Mouse (Mus musculus) cerebellum, adult 2 months (tissue): Measurements from ENCODE around the gene Rnase2b. TPM values are rescaled to one million over a fixed set of nuclear protein-coding genes. Genes with fewer than 3 reads are reported as not detected.

Experiments used
- DNase-seq, 2 experiments: peaks; one replicate each; pipeline ENCODE4 v3.0.0; 2021
- H3K27ac ChIP-seq: fragments of 200-500 bp; 2 replicates; pipeline ENCODE4 v1.5.1; 2012; ENCODE audit warnings: low read length, control low read depth, inconsistent platforms; ENCODE audit not compliant: insufficient read depth
- H3K27me3 ChIP-seq: fragments of 200-500 bp; 2 replicates; pipeline ENCODE4 v1.6.1; 2012; ENCODE audit warnings: inconsistent platforms, mild to moderate bottlenecking, low read length, moderate library complexity; ENCODE audit not compliant: control insufficient read depth, insufficient read depth
- H3K4me1 ChIP-seq: fragments of 200-500 bp; 2 replicates; pipeline ENCODE4 v1.6.1; 2011; ENCODE audit warnings: low read length; ENCODE audit not compliant: control insufficient read depth, insufficient read depth
- H3K4me3 ChIP-seq: fragments of 200-500 bp; replicated peaks from 2 replicates; pipeline ENCODE3; 2011; ENCODE audit warnings: mild to moderate bottlenecking, low read depth, low read length, control low read depth; ENCODE audit not compliant: insufficient read depth
- CTCF ChIP-seq: fragments of 200-500 bp; IDR thresholded peaks from 2 replicates; pipeline ENCODE4 v1.5.1; 2011; ENCODE audit warnings: low read depth, mild to moderate bottlenecking, control low read depth, low read length, moderate library complexity, borderline replicate concordance; ENCODE audit not compliant: insufficient read depth
- POLR2A ChIP-seq: fragments of 200-500 bp; IDR thresholded peaks from 2 replicates; pipeline ENCODE4 v1.6.1; 2011; ENCODE audit warnings: low read length, control low read depth, borderline replicate concordance; ENCODE audit not compliant: insufficient read depth
- WGBS: fragments of 180-500 bp; shearing (Covaris S2); methylation state at CpG from one replicate; pipeline ENCODE4 v1.1.7; 2018; 5-methylcytosine and 5-hydroxymethylcytosine counted together
- polyA plus RNA-seq: library from polyadenylated mRNA; depleted of rRNA; stranded (reverse); fragments of >200 nt; gene quantifications from 2 replicates; pipeline ENCODE4 v1.2.3, GENCODE M21; 2012

Gene Rnase2b
- polyA plus RNA-seq, 1 experiment, result not detected

DNA sequence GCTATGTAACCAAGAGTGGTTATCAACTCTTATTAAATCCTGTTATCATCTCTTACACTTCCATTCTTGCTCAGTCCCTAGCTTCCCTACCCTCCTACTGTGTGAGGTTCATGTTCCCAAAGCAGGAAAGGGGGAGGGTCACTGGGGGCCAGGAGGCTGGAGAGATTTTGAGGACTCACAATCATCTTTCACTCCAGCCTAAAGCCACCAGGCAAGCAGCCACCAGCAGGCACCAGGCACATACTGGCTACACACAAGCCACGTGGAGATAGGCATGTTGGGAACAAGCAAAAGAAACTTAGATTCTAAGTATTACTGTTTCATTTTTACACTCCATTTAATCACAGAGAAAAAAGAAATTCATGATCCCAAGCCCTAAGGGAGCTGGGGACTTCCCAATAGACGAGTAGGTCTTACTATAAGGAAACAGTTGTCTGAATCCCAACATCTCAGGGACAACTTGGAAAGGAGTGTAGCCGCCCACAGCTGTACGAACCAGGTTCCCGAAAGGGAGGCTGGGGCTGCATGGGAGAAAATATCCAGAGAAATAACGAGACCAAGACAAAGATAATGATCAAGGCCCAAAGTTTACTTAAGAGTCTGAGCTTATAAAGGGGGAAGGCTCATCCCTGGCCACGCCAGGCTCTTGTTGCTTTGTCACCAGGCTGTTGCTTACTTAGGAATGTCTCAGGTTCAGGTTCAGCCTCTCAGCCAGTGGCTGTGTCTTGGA lies 30.8 kb upstream of the Rnase2b start:
- H3K27me3 ChIP-seq, result no peaks in the 10 kb centered on the region
- no peaks in the 10 kb centered on the region for H3K4me1 ChIP-seq
- WGBS, result 80% methylated on average over 7 of the region's 7 CpGs
- DNase-seq, result no peak
- no peak for TF ChIP-seq POLR2A
- TF ChIP-seq CTCF, result no peak
- H3K27ac ChIP-seq, result no peak overlapping the region
- no peak overlapping the region for H3K4me3 ChIP-seq

DNA sequence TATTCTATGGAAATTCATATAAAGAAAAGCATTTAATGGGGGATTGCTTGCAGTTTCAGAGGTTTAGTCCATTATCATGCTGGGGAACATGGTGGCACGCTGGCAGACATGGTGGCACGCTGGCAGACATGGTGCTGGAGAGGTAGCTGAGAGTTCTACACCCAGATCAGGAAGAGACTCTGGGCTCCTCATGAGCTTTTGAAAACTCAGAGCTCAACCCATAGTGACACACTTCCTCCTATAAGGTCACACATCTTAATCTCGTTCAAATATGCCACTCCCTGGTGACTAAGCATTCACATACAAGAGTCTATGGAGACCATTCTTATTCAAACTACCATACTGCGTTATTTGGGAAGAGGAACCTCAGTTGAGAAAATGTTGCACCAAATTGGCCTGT lies 29.7 kb upstream of the Rnase2b start:
- TF ChIP-seq POLR2A, result no peak
- no peak for DNase-seq
- Histone ChIP-seq H3K27ac (no peak overlapping the region), H3K4me3 (no peak overlapping the region), H3K27me3 (no peaks in the 10 kb centered on the region), H3K4me1 (no peaks in the 10 kb centered on the region)
- 87% methylated on average over 4 of the region's 4 CpGs for WGBS

DNA sequence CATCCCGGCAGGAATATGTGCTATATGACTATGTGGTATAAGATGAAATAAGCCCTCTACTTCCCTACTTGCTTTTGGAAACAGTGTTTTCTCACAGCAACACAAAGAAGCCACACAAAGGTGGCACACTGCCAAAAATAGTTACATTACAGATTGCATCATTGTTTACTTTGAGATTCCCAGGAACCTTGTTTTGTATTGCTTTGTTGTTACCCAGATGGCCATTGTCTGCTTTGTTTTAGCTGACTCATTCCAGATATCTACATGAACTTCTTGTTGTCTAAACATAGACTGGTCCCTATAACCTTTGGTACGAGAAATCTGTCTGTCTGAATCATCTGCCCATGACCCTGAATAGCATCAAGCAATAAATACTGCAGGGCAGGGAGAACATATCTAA lies 21.7 kb upstream of the Rnase2b start:
- DNase-seq, result no peak
- TF ChIP-seq CTCF, result no peak
- no peak for TF ChIP-seq POLR2A
- 77% methylated on average over 2 of the region's 2 CpGs for WGBS
- Histone ChIP-seq H3K4me3 (no peak overlapping the region), H3K27me3 (no peaks in the 10 kb centered on the region), H3K4me1 (no peaks in the 10 kb centered on the region), H3K27ac (no peak overlapping the region)

DNA sequence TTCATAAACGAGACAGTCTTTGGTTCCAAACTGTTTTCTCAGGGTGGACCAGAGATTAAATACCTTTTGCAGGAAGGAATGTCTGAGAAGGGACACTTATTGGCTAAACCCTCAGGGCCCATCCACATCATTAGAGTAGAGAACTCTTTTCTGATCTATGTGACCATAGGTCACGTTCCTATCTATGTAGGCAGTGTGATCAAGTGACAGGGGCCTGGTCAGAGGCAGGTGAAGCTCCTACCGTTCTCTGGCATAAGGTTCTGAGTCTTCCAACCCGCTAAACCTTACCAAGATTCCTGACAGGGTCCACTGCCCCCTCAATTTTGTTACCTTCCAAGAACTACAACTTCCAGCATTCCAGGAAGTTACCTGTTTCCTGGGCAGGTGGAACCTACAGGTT lies 19.9 kb upstream of the Rnase2b start:
- Histone ChIP-seq H3K4me1 (no peaks in the 10 kb centered on the region), H3K27ac (no peak overlapping the region), H3K4me3 (no peak overlapping the region), H3K27me3 (no peaks in the 10 kb centered on the region)
- WGBS, result 91% methylated on average over 4 of the region's 4 CpGs
- TF ChIP-seq CTCF (no peak), POLR2A (no peak)
- DNase-seq, result no peak

DNA sequence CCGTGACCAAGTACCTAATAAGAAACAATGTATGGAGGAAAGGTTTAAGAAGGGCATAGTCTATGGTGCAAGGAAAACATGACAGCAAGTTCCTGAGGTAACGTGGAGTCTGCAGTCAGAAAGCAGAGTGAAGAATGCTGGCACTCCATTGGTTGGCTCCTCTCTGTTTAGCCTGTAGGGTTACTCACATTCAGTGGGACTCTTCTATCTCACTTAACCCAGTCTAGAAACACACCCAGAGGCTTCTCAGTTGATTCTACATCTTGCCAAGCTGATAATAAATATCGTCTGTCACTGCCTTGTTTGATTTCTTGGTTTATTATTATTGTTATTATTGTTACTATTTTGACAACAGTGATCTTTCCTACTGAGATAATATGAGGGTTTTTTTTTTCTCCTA lies 19.5 kb upstream of the Rnase2b start:
- WGBS, result 68% methylated on average over 3 of the region's 3 CpGs
- no peak overlapping the region for H3K27ac ChIP-seq

DNA sequence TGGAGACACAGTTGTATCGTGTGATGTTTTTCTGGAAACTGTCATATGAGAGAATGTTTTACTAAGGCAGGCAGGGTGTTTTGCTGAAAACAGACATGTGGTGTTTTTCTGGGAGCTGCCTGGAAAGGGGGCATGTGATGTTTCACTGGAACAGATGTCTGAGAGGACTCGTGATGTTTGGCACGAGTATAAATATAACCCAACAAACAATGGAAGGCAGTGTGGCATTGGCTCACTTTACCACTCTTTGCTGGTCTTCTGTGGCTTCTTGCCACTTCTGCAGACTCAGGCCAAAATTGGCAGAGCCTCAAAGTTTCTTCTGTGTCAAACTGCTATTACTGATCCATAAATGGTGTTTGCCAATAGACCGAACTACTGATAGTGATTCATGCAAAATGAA lies 18.8 kb upstream of the Rnase2b start:
- H3K4me3 ChIP-seq, result no peak overlapping the region
- peak in 1 of 2 experiments; percentile 5 for DNase-seq
- no peak for TF ChIP-seq POLR2A
- no peak for TF ChIP-seq CTCF
- 9% methylated on average over 4 of the region's 4 CpGs for WGBS
- H3K27me3 ChIP-seq, result no peaks in the 10 kb centered on the region
- no peaks in the 10 kb centered on the region for H3K4me1 ChIP-seq
- H3K27ac ChIP-seq, result no peak overlapping the region

More for the DNA sequence above, 19.5 kb upstream of the Rnase2b start:
- Histone ChIP-seq H3K4me1 (no peaks in the 10 kb centered on the region), H3K4me3 (no peak overlapping the region), H3K27me3 (no peaks in the 10 kb centered on the region)
- no peak for DNase-seq
- TF ChIP-seq POLR2A (no peak), CTCF (no peak)

DNA sequence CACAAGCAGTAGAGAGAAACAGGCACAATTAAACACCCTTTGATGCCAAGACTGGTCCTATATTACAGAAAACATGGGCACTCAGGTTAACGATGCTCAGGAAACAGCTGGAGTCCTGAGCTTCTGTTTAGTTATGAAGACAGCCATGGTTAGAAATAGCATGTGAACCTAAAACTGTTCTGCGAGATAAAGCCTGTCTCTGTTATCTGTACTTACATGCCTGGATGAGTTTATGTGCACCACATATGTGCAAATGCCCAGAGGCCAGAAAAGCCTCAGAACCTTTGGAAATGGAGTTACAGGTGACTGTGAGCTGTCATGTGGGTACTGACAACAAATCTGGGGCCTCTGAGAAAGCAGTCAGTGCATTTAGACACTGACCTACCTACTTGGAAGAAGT lies 18.1 kb upstream of the Rnase2b start:
- TF ChIP-seq POLR2A (no peak), CTCF (no peak)
- DNase-seq, result no peak
- no peaks in the 10 kb centered on the region for H3K27me3 ChIP-seq
- H3K27ac ChIP-seq, result no peak overlapping the region
- 33% methylated on average over 2 of the region's 2 CpGs for WGBS
- H3K4me3 ChIP-seq, result no peak overlapping the region
- no peaks in the 10 kb centered on the region for H3K4me1 ChIP-seq

DNA sequence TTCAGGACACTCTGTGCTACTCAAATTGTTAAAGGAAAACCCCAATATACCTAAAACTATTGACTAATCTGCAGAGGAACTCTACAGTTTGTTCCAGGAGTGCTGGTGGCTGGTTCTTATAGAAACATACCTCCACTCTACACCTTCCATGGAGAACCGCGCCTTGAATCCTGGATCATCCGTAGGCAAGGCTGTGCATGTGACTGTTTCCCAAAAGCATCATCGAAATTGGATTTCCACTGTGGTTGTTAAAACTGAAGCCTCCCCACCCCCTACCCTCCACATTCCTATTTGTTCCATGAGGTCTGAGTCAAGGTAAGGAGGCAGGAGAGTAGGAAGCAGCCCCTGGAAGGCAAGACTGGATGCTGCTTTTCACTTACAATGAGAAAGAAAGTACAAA lies 17.6 kb upstream of the Rnase2b start:
- Histone ChIP-seq H3K27me3 (no peaks in the 10 kb centered on the region), H3K27ac (no peak overlapping the region), H3K4me3 (no peak overlapping the region), H3K4me1 (no peaks in the 10 kb centered on the region)
- 96% methylated on average over 4 of the region's 4 CpGs for WGBS
- no peak for DNase-seq
- TF ChIP-seq POLR2A, result no peak
- TF ChIP-seq CTCF, result no peak

DNA sequence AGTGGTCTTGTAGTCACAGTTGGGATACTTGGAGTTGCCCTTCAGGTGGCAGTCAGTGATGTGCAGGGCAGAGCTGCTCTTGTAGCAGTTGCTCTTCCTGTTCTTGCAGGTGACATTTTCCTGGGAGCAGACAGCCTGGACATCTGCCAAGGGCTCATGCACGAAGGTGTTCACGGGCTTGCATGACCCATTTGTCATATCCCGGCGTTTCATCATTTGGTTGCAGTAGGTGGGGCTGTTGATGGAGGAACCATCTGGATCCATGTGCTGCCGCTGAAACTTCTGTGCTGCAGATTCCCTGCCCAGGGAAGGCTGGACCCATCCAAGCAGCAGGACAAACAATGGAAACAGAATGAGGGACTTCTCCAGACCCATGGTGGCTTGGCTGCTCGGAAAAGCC lies 16.5 kb upstream of the Rnase2b start:
- no peaks in the 10 kb centered on the region for H3K4me1 ChIP-seq
- WGBS, result 42% methylated on average over 6 of the region's 6 CpGs

More for the DNA sequence above, 16.5 kb upstream of the Rnase2b start:
- Histone ChIP-seq H3K4me3 (no peak overlapping the region), H3K27ac (no peak overlapping the region), H3K27me3 (no peaks in the 10 kb centered on the region)
- TF ChIP-seq CTCF (no peak), POLR2A (no peak)
- DNase-seq, result peak; percentile 15 to 17
